Mouse (Mus musculus): Measurements from ENCODE around the gene Mobp. TPM values are rescaled to one million over a fixed set of nuclear protein-coding genes. Genes with fewer than 3 reads are reported as not detected.

Mobp gene
- total RNA-seq, 2 experiments from 2014 or later, result 382 to 439 TPM

- DNase-seq (ENCODE audit: low spot score in 2 of 2), result peak in 1 of 2 experiments; percentile 64
Measured at GRCm38 (mm10) chr9:120210068-120210467, 60.6 kb downstream of the Mobp start.

GRCm38 (mm10) chr9:120210865-120211264, 61.4 kb downstream of the Mobp start:
- DNase-seq (ENCODE audit: low spot score in 2 of 2), result no peak

GRCm38 (mm10) chr9:120212936-120213335, 63.4 kb downstream of the Mobp start:
- peak in 1 of 2 experiments; percentile 46 for DNase-seq (ENCODE audit: low spot score in 2 of 2)

- DNase-seq (ENCODE audit: low spot score in 2 of 2), result no peak
Measured at GRCm38 (mm10) chr9:120214978-120215495, 65.5 kb downstream of the Mobp start.

GRCm38 (mm10) chr9:120219411-120219810, 69.9 kb downstream of the Mobp start:
- no peak for DNase-seq (ENCODE audit: low spot score in 2 of 2)

Other genes with a start within 250 kb of the Mobp start
- gene Gorasp1, start 212.1 kb upstream of the Mobp start, total RNA-seq (2021), result 10 to 100 TPM; 41.5 to 44.2 TPM
- 1 to 10 TPM in 1 of 2 experiments, under 1 TPM in 1; 0.71 to 1.2 TPM for gene Ttc21a, start 212.1 kb upstream of the Mobp start, total RNA-seq (2021)
- gene Csrnp1, start 165.0 kb upstream of the Mobp start, total RNA-seq (2021), result 10 to 100 TPM; 13.1 to 15.7 TPM
- under 1 TPM; 0.07 to 0.08 TPM for gene Xirp1, start 126.1 kb upstream of the Mobp start, total RNA-seq (2021)
- gene Cx3cr1, start 79.8 kb upstream of the Mobp start, total RNA-seq (2021), result 10 to 100 TPM; 26.5 to 31.6 TPM
- gene Ccr8, start 57.6 kb upstream of the Mobp start, total RNA-seq (2021), result not detected
- 10 to 100 TPM; 28.1 to 29.0 TPM for gene Slc25a38, start 39.3 kb upstream of the Mobp start, total RNA-seq (2021)
- gene Rpsa, start 22.0 kb upstream of the Mobp start, total RNA-seq (2021), result 100 to 1,000 TPM; 448 to 470 TPM
- gene Myrip, start 151.8 kb downstream of the Mobp start, total RNA-seq (2021), result 10 to 100 TPM; 55.9 to 64.3 TPM